Mouse (Mus musculus) testis, adult 2 months (tissue): ENCODE results near the gene Rbms1.

Experiments used
- CTCF ChIP-seq: fragments of 200-500 bp; IDR thresholded peaks from 2 replicates; pipeline ENCODE4 v1.5.1; 2012; ENCODE audit warnings: low read depth, mild to moderate bottlenecking, inconsistent platforms, low read length, moderate library complexity; ENCODE audit not compliant: control insufficient read depth, insufficient read depth, insufficient replicate concordance
- POLR2A ChIP-seq: fragments of 200-500 bp; IDR thresholded peaks from 2 replicates; pipeline ENCODE4 v1.6.1; 2012; ENCODE audit warnings: low read depth, mild to moderate bottlenecking, inconsistent platforms, low read length, moderate library complexity; ENCODE audit not compliant: control insufficient read depth

DNA sequence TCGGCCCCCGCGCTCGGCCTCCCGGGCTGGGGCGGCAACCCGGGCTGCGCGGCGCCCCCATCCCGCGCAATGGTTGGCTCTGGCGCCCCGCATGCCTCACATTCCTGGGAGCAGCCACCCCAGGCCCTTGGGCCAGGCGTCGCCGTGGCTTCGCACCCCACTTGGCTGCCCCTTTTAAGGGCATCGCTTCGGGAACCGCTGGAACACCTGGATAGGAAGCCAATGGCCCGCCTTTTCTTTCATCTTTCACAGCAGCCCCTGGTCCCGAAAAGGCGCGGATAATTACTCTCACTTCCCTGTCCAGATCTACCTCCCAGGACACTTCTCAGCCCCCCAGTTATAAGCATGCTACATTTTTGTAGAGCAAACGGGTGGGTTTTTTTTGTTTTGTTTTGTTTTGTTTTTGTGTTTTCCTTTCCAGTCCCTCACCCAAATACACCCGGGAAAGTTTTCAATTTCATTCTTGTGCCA lies 81.4 kb downstream of the Rbms1 start:
- TF ChIP-seq POLR2A: no peak
- TF ChIP-seq CTCF: no peak
